Mouse (Mus musculus) embryo, embryonic 10.5 days (tissue): ENCODE results near the gene Zfp770.
"Not testable (repeated sequence)": the region's sequence is repeated elsewhere in the genome, so short reads cannot be mapped to it uniquely, and the experiment has no call there.

Source experiments
- DNase-seq: peaks from one replicate; pipeline ENCODE4 v3.0.0-alpha.2; 2015; ENCODE audit warnings: low spot score

The Zfp770 gene

DNA sequence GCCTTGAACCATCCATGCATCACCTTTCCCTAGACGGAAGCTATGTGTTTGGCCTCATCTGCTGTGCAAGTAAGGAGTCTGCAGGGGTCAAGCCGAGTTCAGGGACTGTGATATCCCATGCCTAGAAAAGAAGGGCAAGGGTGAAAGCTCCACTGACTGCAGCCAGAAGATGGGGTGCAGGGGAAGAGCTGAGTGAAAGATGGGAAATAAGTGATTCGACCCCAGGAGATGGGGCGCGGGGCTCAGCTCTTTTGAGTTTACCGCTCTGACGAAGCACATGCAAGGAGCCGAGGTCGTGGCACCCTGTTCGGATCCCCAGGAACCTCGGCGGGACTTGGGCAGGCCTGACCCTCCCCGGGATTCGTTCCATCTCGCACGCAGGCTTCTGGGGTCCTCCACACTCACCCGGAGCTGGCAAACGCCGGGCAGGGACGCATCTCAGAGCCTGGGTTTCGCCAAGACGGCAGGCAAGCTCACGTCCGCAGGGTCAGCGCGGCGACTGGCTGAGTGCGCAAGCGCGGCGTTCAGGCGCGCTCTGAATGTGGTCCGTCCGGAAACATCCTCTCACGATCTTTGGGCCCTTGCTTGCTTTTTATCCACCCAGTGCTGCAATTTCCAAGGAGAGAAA is at the start of gene Zfp770:
Gene Zfp770, minus strand, starts transcription at position 538 of the 628 bp plus-strand sequence.
- DNase-seq = peak; percentile 86

DNA sequence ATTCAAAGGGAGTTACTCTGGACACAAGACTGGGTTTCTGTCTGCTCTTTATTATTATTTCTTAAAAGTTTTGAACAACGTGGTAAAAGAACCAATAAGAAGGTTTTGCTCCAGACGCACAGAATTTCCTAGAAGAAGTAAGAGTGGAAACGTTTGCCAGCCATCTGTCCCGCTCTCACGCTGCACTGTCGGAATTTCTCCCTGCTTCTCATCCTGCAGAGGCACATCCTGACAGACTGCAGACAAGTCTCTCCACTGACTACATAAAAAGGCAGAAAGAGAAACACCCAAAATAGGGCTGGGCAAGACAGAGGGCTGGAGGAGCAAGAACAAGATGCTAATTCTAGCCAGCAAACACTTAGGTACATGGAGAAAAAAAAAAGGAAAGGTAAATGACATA is 48.2 kb upstream of the Zfp770 start:
- no peak for DNase-seq

DNA sequence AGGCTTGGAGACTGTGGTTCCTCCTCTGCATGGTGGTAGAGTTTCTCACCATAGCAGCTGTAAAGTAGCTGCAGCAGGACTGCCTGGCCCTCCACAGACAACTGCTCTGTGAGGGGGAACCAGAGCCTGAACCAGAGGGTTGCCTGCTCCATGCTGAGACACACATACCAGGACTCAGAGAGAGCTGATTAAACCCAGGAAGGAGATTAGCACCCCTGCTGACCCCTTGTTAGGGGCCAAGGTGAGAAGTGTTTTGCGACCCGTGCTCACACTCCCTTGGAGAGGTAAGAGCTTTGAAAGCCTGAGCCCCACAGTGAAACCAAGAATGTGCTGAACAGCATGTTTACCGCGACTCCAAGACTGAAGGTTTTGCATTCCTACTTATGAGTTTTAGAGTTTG is 36.4 kb upstream of the Zfp770 start:
- DNase-seq = no peak

DNA sequence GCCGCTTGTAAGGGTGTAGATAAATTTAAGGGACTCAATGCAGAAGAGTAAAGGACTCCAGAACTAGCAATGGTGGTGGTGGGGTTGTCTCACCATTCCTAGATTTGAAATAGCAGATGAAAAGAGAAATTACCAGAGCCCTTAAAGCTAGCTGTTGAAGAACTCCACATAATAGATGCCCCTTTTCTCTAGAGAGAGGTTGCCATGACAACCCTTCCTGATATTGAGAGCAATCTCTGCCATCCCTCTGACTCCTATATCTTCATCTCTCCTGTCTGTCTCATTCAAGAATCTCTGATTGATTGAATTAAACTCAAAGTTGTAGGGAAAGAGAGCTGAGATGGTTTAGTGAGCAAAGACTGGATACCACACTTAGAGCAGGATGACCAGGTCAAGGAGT is 35.3 kb upstream of the Zfp770 start:
- DNase-seq = no peak

DNA sequence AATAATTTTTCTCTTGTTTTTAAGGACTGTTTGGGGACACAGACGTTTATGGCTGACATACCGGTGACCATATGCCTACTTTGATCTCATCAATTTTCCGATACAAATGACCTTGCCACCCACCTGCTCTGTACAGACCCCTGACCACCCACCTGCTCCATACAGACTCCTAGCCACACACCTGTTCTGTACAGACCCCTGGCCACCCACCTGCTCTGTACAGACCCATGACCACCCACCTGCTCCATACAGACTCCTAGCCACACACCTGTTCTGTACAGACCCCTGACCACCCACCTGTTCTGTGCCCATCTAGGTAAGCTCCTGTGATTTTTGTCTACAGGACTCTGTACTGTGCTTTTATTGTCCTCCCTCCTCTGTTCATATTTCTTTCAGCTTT is 34.3 kb upstream of the Zfp770 start:
- no peak for DNase-seq

DNA sequence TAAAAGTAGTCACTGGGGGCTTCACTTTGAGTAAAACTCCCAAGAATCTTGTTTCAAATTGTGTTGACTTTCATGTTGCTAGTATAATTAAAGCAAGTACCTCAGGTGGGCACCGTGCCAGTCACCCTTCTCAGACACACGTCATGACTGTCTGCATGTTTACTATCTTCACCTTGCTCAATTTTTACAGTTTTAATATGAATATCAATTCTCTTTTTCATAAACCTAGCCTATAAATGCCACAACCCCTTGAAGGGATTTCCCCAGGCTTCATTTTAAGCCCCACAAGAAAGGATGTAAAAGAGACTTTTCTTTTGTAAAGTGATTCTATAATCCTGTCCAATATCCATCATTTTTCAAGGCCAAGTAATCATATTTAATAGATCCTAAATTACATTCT is 30.0 kb upstream of the Zfp770 start:
- DNase-seq = no peak

DNA sequence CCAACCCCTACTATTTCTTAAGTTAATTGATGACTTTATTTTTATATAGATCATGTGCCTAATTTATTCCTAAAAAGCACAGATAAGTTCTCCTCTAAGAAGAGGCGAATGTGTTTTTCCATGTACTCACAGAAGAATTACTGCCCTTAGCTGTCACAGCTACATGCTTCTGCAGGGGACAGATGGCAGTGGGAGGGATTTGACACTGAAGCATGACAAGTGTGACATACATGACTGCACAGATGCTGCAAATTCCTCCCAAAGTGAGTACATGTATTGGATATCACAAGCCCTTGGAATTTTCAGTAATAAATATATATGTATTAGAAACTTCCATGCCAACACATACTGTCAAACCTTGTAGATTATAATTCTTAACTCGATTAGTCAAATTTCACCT is 27.4 kb upstream of the Zfp770 start:
- no peak for DNase-seq

DNA sequence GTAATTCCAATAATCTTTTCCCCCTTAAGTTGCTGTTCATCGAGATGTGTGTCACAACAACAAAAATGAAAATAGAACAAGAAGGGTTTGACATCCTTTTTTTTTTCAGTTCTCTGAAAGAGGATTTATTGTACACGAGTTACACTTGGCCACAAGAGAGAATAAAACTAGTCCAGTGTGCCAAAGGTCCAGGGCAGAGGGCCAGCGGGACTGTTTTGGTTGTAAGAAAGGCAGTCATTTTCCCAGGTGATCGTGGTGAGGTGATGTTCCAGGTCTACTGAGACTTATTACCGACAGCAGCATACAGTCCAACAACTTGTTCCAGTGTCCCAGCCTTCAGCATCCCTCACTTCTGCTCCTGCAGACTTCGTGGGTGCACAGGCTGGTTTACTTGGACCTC is 3.8 kb upstream of the Zfp770 start:
- DNase-seq = no peak

DNA sequence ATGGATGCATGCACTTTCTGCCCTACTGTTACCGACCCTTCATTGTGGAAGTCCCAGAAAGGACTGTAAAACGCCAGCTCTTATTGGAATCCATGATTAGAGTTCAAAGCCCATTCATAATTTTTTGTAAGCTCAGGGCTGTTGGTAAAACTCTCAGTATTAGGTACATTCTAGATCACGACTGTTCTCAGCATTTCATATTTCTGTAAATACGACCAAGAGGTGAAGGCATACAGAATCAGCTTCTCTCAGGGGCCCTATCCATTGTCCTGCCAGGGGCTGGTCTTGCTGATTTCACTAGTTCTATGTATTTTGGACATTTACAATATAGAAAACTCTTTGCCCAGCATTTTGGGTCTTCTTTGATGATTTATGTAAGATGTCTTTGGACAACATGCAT is 305 bp upstream of the Zfp770 start:
- no peak for DNase-seq

DNA sequence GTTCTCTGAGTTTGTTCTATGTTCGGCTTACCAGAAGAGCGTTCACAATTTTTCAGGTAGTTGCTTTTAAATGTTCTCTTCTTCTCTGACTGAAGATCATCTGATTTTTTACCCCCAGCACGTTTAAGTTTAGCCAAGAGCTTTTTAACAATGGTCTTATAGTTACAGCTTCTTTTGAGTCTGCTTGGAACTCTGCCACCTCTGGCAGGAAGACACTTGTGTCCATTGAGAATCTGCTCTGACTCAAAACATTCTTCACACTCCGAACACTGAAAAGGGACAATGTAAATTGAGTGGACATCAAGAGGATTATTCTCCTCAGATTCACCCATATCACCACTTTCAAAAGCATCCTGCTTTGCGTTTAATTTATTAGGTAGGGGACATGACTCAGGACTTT is 4.8 kb downstream of the Zfp770 start:
- no peak for DNase-seq

DNA sequence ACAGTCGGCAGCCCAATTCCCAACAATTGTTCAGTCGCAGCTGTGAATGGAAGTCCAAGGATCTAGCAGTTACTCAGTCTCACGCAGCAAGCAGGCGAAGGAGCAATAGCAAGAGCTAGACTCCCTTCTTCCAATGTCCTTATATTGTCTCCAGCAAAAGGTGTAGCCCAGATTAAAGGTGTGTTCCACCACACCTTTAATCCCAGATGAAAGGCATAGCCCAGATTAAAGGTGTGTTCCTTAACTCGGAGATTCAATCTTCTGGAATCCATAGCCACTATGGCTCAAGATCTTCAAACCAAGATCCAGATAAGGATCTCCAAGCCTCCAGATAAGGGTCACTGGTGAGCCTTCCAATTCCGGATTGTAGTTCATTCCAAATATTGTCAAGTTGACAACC is 14.3 kb downstream of the Zfp770 start, which contains the start of gene Aqr:
Gene Aqr, minus strand, starts transcription at position 101 of the 400 bp plus-strand sequence.
- DNase-seq = not testable (repeated sequence)

DNA sequence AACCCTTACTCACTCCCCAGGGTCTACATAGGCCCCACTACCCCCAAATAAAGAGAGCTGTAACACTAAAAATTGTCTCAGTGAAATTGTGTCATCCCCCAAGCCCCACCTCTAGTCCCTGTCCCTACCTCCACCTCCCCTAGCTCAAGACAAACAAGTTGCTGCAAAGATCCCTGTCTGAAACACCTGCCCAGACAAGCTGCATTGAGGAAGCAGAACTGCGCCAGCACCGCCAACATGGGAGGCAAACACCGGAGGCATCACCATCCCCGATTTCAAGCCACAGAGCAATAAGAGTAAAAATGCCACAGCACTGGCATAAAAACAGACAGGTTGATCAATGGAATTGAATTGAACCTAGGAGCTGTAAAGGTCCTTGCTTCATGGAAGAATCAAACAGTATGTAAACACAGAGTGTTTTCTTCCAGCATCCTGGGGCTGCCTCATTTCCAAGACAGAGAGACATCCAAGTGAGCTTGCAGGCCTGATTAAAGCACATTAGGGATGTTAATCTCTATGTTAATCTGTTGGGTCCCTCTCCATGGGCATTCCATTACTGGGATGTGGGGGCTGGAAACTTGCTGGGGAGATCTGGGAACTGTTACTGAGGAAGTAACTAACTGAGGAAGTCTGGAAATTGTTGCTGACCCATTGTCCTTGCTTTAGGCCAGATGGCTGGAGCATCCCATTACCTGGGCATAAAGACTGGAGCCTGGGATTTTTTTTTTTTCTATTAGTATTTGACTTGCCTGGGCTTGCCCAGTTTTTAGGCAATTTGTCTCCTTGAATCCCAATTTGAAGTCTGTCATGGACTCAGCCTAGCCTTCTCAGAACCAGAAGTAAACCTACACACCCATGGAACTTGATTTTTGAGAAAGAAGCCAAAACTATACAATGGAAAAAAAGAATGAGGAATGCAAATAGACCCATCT is 23.2 kb downstream of the Zfp770 start:
- no peak for DNase-seq

DNA sequence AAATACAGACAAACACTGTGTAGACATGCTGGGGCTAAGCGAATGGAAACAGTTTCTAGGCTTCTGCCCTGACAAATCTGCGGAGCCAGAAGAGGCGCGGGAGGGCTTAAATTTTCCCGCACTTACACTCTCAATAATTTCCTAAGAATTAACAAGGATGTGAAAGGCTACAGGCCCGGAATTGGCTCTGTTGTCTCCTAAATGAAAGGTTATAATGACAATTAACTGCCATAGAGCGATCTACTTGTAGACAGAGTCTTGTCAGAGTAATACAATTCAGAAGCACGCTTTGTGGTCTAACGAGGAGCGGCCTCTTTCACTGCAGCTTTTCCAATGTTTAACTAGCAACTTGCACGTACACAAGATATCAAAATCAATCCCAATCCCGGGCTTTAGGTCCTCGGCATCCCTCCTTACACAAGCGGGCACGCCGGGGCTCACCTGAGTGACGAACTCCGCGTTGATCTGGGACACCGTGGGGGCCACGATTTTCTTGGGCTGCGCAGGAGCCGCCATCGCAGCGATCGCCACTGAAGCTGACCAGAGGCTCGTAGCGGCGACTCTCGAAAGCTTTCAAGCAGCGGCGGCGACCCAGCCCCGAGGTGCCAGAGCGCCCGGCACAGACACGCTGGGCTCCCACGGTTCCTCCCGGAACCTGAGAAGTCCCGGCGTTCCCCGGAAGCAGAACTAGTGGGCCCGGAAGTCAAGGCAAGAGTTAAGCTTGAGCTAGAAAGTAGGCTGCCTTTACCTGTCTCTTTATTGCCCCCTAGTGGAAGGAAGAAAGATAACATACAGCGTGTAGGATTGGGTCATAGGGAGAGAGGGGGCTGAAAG is 26.4 kb downstream of the Zfp770 start:
- peak; percentile 92 for DNase-seq

DNA sequence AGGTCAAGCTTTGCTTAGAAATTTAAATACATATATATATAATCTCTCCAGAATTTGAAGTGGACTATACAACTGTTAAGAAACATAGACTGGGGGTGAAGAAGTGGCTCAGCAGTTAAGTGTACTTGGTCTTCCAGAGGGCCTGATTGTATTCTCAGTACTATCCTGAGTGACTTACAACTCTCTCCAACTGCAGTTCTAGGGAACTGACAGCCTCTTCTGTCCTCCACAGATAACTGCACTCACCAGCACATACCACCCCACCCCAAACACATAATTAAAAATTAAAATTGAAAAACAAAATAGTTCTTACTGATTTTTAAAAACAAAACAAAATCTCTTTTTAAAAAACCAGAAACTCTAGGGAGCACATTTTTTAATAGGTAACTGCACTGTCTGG is 28.0 kb downstream of the Zfp770 start:
- DNase-seq = no peak

DNA sequence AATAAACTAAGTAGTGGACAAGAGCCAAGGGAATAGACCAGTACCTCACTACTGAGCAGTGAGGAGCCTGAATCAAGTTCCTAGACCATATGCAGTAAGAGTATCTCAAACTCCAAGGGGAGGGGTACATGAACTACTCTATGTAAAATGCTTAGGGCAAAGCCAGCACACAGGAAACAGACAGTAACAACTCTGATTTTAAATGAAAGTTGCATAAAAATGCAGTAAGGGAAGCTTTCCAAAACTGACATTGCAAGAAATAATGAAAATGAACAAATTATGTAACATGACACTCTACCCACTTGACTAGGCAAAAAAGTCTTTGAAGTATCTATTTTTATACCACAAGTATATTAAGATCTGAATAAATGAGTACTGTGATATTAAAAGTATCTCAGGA is 33.4 kb downstream of the Zfp770 start:
- no peak for DNase-seq

DNA sequence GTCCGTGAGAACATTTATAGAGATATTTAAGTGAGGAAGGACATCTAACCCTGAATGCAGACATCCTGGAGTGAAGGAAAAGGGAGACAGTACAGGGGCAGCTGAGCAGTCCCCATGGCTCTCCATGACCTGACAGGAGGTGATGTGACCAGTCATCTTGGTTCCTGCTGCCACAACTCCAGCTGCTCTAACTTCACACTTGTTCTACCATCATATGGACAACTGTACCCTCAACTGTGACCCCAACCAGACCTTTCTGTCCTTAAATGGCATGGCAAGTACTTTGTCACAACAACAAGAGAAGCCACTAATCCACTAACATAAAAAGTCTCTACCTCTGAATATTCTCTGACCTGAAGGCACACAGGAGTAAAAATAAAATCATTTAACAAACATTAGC is 39.3 kb downstream of the Zfp770 start:
- DNase-seq = no peak

DNA sequence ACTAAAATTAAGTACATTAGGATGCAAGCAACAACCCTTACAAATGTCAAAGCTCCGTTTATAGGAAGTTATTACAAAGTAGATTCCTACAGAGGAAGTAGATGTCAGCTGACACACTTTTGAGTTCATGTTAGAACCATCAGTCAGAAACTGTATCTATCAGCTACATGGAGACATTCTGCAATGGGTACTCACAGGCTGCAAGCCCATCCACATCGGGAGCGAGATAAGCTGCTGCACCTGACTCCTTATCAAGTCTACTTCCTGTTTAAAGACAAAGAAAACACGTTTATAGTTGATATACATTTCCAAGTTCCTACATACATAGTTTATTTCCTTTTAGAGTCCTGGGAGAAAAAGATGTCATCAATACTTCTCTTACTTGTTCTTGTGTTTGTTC is 43.9 kb downstream of the Zfp770 start:
- no peak for DNase-seq

DNA sequence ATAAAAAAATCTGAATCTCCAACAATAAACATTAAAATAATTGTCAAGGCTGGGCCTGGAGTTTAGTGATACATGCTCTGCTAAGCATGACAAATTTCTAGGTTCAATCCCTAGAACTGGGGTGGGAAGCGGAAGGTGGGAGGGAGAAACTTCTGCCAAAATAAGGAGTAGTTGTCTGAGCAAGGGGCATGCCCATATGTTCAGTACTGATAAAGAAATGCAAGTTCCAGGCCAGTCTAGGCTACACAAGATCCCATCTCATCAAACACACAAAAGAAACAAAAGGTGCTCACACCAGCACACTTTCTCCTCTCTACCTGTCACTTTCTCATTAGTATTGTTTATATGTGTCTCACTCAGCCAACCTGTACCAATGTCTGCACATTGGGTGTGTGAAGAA is 44.6 kb downstream of the Zfp770 start:
- DNase-seq = no peak

DNA sequence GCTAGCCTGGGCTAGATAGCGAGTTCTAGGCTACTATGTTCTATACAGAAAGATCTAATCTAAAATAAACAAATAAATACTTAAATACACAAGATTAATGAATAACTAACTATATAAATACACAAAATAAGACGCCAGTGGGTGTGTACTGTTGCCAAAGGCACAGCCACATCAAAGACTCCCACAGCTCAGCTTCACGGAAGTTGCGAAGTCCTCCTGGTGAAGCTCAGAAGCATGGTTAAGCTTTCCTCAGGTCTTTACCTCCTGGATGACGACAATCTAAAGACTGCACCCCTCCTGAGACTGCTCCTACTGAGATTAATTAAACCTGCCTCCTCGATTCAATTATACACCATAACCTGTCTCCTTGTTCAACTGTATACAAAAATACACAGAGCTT is 48.0 kb downstream of the Zfp770 start:
- DNase-seq = no peak

DNA sequence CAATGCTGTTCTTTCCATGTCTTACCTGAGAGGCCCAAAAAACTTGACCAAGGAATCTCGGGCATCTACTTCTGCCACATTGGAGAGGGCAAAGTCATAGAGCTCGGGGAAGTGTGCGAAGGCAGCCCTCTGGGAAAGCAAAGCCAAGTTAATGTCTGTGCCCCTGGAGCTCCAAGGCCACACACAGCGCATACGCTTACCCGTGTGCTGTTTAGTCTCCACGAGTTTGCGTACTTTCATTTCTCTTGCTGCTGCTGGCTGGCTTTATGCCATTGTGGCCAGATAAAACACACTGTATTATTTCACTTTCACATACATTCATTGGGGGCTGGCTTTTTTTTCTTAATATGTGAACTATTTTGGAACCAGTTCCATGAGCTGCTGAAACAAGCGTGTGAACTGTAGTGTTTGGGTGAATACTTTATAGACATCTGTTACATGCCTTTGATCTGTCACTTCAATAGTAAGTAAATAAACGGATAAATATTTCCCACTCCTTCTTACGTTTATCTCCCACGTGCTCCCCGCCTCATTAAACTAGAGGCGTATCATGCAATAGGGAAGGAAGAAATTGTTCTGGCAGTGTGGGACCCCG is 54.3 kb downstream of the Zfp770 start:
- DNase-seq = no peak

DNA sequence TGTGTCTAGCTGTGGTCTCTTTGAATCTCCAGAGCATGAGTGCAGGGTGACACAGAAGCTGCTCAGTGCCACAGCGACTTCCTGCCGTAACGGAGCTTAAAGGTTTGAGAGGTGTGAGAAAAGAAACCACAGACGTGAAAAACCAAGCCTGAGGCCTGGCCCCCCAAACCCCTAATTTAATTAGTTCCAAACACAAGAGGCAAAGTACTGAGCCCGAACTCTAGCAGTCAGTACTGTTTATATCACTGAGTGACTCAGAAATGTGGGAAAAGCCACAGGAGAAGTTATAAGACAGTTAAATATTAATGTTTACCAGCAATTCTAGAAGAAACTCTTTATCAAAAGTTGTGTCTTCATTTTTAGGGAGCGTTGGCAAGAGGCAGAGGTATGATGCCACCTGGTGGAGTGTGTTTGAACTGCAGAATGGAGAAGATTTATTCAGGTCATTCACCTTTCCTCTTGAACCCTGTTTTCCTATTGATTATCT is 55.9 kb downstream of the Zfp770 start:
- DNase-seq = peak; percentile 68

DNA sequence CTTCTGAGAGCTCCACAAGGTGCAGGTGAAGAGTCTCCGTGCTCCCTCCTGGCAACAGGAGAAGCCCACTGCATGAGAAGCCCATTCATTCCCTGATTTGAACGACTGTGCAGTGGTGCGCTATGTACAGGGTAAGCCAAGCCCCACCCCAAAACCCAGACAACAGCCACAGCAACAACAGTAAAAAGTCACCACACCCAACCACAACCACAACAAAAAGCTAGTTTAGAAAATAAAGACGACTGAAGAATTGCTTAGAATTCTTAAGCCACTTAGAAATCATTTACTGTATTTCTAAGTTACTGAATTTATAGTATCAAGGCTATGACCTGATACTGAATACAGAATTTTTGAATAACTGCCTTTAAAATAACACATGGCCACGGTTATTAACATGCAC is 56.4 kb downstream of the Zfp770 start:
- DNase-seq = no peak
